Mouse (Mus musculus) heart, postnatal 36 days (tissue): ENCODE measurements around the gene Hnrnpd. TPM values are rescaled to one million over a fixed set of nuclear protein-coding genes. Genes with fewer than 3 reads are reported as not detected.

ENCODE experiments used
- DNase-seq, 2 experiments: peaks; one replicate each; pipeline ENCODE4 v3.0.0; 2021 to 2022
- intact Hi-C: fragments of 180-260 bp; cut with DNase I; formaldehyde crosslinking; loops from one replicate; pipeline ENCODE4 v1.15.1; 2025
- total RNA-seq, 2 experiments: library from RNA; stranded (reverse); gene quantifications; 2 replicates each; pipeline ENCODE4 v1.2.3; 2021

Hnrnpd gene
- total RNA-seq = 10 to 100 TPM; 69.5 to 86.9 TPM

GRCm38 (mm10) chr5:99978699-99979442 lies at the start of gene Hnrnpd, which contains the start of gene 4930524J08Rik:
TSS of gene Hnrnpd (minus strand) at chr5:99978938.
TSS of gene 4930524J08Rik (plus strand) at chr5:99979061.
- intact Hi-C loops = loop anchor here (5.0 to 10.0 kb wide), 3 partner anchors 438 to 727 kb away; partner anchors contain the start of genes Lin54 and Sec31a
- DNase-seq = peak; percentile 88 to 91

GRCm38 (mm10) chr5:100024868-100025267 lies 46.1 kb upstream of the Hnrnpd start:
- intact Hi-C loops = no loop called here
- no peak for DNase-seq

- intact Hi-C loops = no loop called here
- no peak for DNase-seq
Measured at GRCm38 (mm10) chr5:100024403-100024802, 45.7 kb upstream of the Hnrnpd start.

- intact Hi-C loops = no loop called here
- DNase-seq = no peak
Measured at GRCm38 (mm10) chr5:100020089-100020488, 41.4 kb upstream of the Hnrnpd start.

GRCm38 (mm10) chr5:100012599-100012998 lies 33.9 kb upstream of the Hnrnpd start:
- intact Hi-C loops = no loop called here
- no peak for DNase-seq

- DNase-seq = no peak
- intact Hi-C loops = no loop called here
Measured at GRCm38 (mm10) chr5:100008485-100008884, 29.7 kb upstream of the Hnrnpd start.

- intact Hi-C loops = no loop called here
- DNase-seq = no peak
Measured at GRCm38 (mm10) chr5:100007040-100007375, 28.3 kb upstream of the Hnrnpd start.

- no peak for DNase-seq
- intact Hi-C loops = no loop called here
Measured at GRCm38 (mm10) chr5:100006324-100007039, 27.7 kb upstream of the Hnrnpd start.

- DNase-seq = no peak
- intact Hi-C loops = no loop called here
Measured at GRCm38 (mm10) chr5:100005896-100006295, 27.2 kb upstream of the Hnrnpd start.

GRCm38 (mm10) chr5:100005431-100005830 lies 26.7 kb upstream of the Hnrnpd start:
- intact Hi-C loops = no loop called here
- DNase-seq = no peak

- DNase-seq = no peak
- intact Hi-C loops = no loop called here
Measured at GRCm38 (mm10) chr5:100003895-100004294, 25.2 kb upstream of the Hnrnpd start.

- no peak for DNase-seq
- intact Hi-C loops = no loop called here
Measured at GRCm38 (mm10) chr5:100000500-100000899, 21.8 kb upstream of the Hnrnpd start.

- intact Hi-C loops = no loop called here
- DNase-seq = no peak
Measured at GRCm38 (mm10) chr5:100000048-100000447, 21.3 kb upstream of the Hnrnpd start.

- DNase-seq = no peak
- intact Hi-C loops = no loop called here
Measured at GRCm38 (mm10) chr5:99994680-99995079, 15.9 kb upstream of the Hnrnpd start.

GRCm38 (mm10) chr5:99994166-99994565 lies 15.4 kb upstream of the Hnrnpd start:
- DNase-seq = no peak
- intact Hi-C loops = no loop called here

GRCm38 (mm10) chr5:99983452-99984061 lies 4.8 kb upstream of the Hnrnpd start:
- DNase-seq = no peak
- intact Hi-C loops = no loop called here

GRCm38 (mm10) chr5:99977516-99978301 lies 1.0 kb downstream of the Hnrnpd start:
- DNase-seq = peak; percentile 75 to 81
- intact Hi-C loops = loop anchor here (1.0 to 10.0 kb wide), 4 partner anchors 59 to 725 kb away; partner anchors contain the start of genes Lin54 and Sec31a

GRCm38 (mm10) chr5:99976334-99976955 lies 2.3 kb downstream of the Hnrnpd start:
- intact Hi-C loops = loop anchor here (5.0 to 10.0 kb wide), 3 partner anchors 441 to 724 kb away; partner anchors contain the start of genes Lin54 and Sec31a
- DNase-seq = no peak

GRCm38 (mm10) chr5:99975776-99976175 lies 3.0 kb downstream of the Hnrnpd start:
- no peak for DNase-seq
- intact Hi-C loops = loop anchor here (5.0 to 10.0 kb wide), 3 partner anchors 442 to 723 kb away; partner anchors contain the start of genes Lin54 and Sec31a

GRCm38 (mm10) chr5:99975061-99975460 lies 3.7 kb downstream of the Hnrnpd start:
- no peak for DNase-seq
- intact Hi-C loops = loop anchor here (5.0 to 10.0 kb wide), 3 partner anchors 442 to 723 kb away; partner anchors contain the start of genes Lin54 and Sec31a
